Mouse (Mus musculus) stomach, embryonic 14.5 days (tissue): ENCODE measurements around the gene Rpl13. TPM values are rescaled to one million over a fixed set of nuclear protein-coding genes. Genes with fewer than 3 reads are reported as not detected.
A peak's percentile ranks its signal among the peaks of the same experiment; 100 is the strongest.

ENCODE experiments used
- ATAC-seq: fragments of 200-750 bp; cut with Nextera tagmentation; 2 replicates; pipeline ENCODE4 v1.8.0; 2017; ENCODE audit warnings: low read depth, moderate TSS enrichment; ENCODE audit not compliant: insufficient number of reproducible peaks, insufficient read depth, low FRiP score
- H3K27ac ChIP-seq: fragments of 300-500 bp; sonication (generic); 2 replicates; pipeline ENCODE4 v1.5.1; 2014; ENCODE audit warnings: mild to moderate bottlenecking, low read length, moderate library complexity, mixed read lengths
- H3K27me3 ChIP-seq: fragments of 300-500 bp; sonication (generic); 2 replicates; pipeline ENCODE4 v1.6.1; 2014; ENCODE audit warnings: low read length, control low read depth, mixed read lengths; ENCODE audit not compliant: control insufficient read depth, insufficient read depth
- H3K36me3 ChIP-seq: fragments of 300-500 bp; sonication (generic); 2 replicates; pipeline ENCODE4 v1.6.1; 2014; ENCODE audit warnings: mild to moderate bottlenecking, control low read depth, low read length, moderate library complexity, mixed read lengths; ENCODE audit not compliant: control insufficient read depth, insufficient read depth
- H3K4me1 ChIP-seq: fragments of 300-500 bp; sonication (generic); 2 replicates; pipeline ENCODE4 v1.6.1; 2014; ENCODE audit warnings: low read length, control low read depth, mixed read lengths; ENCODE audit not compliant: control insufficient read depth, insufficient read depth
- H3K4me2 ChIP-seq: fragments of 300-500 bp; sonication (generic); replicated peaks from 2 replicates; pipeline ENCODE4 v1.6.1; 2014; ENCODE audit warnings: low read depth, low read length, control low read depth
- H3K4me3 ChIP-seq: fragments of 300-500 bp; sonication (generic); 2 replicates; pipeline ENCODE4 v1.5.1; 2014; ENCODE audit warnings: low read depth, low read length, control low read depth
- H3K9ac ChIP-seq: fragments of 300-500 bp; sonication (generic); replicated peaks from 2 replicates; pipeline ENCODE4 v1.6.1; 2014; ENCODE audit warnings: low read depth, mild to moderate bottlenecking, control low read depth, low read length, moderate library complexity, mixed read lengths
- H3K9me3 ChIP-seq: fragments of 300-500 bp; sonication (generic); 2 replicates; pipeline ENCODE4 v1.6.1; 2016; ENCODE audit warnings: low read depth, low read length, control low read depth; ENCODE audit not compliant: control insufficient read depth
- WGBS: fragments of 180-500 bp; shearing (Covaris S2); extraction: QIAGEN DNeasy Blood & Tissue Kit; methylation state at CpG from one replicate; pipeline ENCODE4 v1.1.7; 2014; 5-methylcytosine and 5-hydroxymethylcytosine counted together
- polyA plus RNA-seq: library from polyadenylated mRNA; unstranded; fragments of >200 nt; fragmentation: Nextera tagmentation; extraction: Ambion mirVana; gene quantifications from 2 replicates; pipeline ENCODE4 v1.2.1, GENCODE M21; 2014

The Rpl13 gene
- polyA plus RNA-seq: 1,772 and 1,775 TPM in 2 replicates

- WGBS: 2% methylated on average over 56 of the region's 56 CpGs
- H3K36me3 ChIP-seq: peaks cover 23% of the 10 kb centered on the region
Observed at GRCm38 (mm10) chr8:123101735-123102685, at the start of gene Rpl13. TSS of gene Rpl13 (plus strand) at chr8:123102350.

DNA sequence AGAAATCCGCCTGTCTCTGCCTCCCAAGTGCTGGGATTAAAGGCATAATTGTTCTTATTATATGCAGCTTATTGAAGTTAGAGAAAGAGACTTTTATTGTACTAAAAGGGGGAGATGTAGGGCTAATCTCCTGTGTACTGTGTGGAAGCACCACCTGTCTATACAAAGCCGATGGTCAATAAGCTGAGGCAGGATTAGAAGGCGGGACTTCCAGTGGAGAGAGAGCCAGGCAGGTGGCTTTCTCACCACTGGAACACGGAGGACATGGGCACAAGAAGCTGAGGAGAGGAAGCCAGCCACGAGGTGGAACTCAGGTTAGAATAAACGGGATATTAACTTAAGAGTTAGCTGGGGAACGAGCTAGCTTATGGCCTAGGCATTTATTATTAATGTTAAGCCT, 39.4 kb upstream of the Rpl13 start, which contains the start of gene Spg7:
Gene Spg7 (plus strand): TSS at position 222 of the 400 bp plus-strand sequence.
- Histone ChIP-seq H3K4me1 (peaks cover 15% of the 10 kb centered on the region), H3K27ac (no peak within 1 kb of the TSS), H3K4me3 (no peak within 1 kb of the TSS), H3K9me3 (no peaks in the 10 kb centered on the region), H3K36me3 (peaks cover 8% of the 10 kb centered on the region; the same call in 1 of the 2 replicates), H3K27me3 (no peaks in the 10 kb centered on the region), H3K9ac (no peak within 1 kb of the TSS), H3K4me2 (no peak within 1 kb of the TSS)
- WGBS: 70% methylated on average over 7 of the region's 7 CpGs
- ATAC-seq: no peak

More at GRCm38 (mm10) chr8:123101735-123102685, at the start of gene Rpl13:
- ATAC-seq: peak; percentile 92
- Histone ChIP-seq H3K9me3 (no peaks in the 10 kb centered on the region), H3K4me2 (peak within 1 kb of the TSS; percentile 96), H3K9ac (peak within 1 kb of the TSS; percentile 64), H3K27me3 (no peaks in the 10 kb centered on the region), H3K4me1 (peaks cover 9% of the 10 kb centered on the region; the same call in 1 of the 2 replicates), H3K27ac (peak within 1 kb of the TSS; percentile 84), H3K4me3 (peak within 1 kb of the TSS; percentile 72)

GRCm38 (mm10) chr8:123064072-123064471, 38.1 kb upstream of the Rpl13 start:
- H3K4me1 ChIP-seq: peaks cover 15% of the 10 kb centered on the region
- H3K27ac ChIP-seq: no peak overlapping the region
- no peak overlapping the region for H3K9ac ChIP-seq
- no peak for ATAC-seq
- H3K4me3 ChIP-seq: no peak overlapping the region
- no peak overlapping the region for H3K4me2 ChIP-seq
- no peaks in the 10 kb centered on the region for H3K9me3 ChIP-seq
- no peaks in the 10 kb centered on the region for H3K27me3 ChIP-seq
- WGBS: 81% methylated on average over 4 of the region's 4 CpGs
- H3K36me3 ChIP-seq: peaks cover 9% of the 10 kb centered on the region; the same call in 1 of the 2 replicates

- H3K4me1 ChIP-seq: peaks cover 15% of the 10 kb centered on the region
- H3K4me3 ChIP-seq: peak overlapping the region; percentile 93
- peak overlapping the region; percentile 67 for H3K4me2 ChIP-seq
- 3% methylated on average over 14 of the region's 14 CpGs for WGBS
- H3K36me3 ChIP-seq: peaks cover 9% of the 10 kb centered on the region; the same call in 1 of the 2 replicates
- peak overlapping the region; percentile 25; the same call in 1 of the 2 replicates for H3K9ac ChIP-seq
- peak overlapping the region; percentile 77 for H3K27ac ChIP-seq
- no peaks in the 10 kb centered on the region for H3K27me3 ChIP-seq
- no peaks in the 10 kb centered on the region for H3K9me3 ChIP-seq
- peak; percentile 10; the same call in 1 of the 2 replicates for ATAC-seq
Observed at GRCm38 (mm10) chr8:123064809-123065213, 37.3 kb upstream of the Rpl13 start.

DNA sequence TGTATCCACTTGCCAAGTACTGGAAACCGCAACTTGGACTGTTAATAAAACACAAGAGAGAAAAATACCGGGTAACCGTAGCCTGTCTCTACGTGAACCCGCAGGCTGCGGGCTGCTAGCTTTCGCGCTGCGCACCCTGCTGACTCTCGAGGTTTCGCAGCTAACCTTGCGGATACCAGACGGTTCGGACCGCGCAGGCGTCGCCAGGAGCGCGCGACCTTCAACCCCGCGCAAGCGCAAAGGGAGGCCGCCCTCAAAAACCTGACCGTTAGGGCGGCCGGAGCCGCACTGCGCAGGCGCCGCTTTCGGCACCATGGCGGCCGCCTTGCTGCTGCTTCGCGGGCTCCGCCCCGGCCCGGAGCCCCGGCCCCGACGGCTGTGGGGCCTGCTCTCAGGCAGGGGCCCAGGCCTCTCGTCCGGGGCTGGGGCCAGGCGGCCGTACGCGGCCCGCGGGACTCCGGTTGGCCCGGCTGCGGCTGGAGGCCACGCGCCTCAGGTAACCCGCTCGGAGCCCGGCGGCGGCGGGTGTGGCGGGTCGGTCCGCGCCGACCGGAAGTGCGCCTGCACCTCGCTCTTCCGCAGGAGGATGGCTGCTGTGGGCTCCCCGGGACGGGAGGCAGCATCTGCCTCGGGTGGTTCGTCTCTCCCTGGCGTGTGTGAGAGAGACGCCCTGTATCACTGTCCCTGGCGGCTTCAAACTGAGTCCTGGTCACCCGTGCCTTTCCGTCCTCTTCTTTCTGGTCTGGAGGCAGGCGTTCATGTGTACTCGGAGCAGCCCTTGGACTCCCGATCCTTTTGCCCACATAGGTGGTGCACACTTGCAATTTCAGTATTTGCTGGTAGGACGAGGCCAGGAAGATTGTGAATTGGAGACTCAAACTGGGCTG, 36.7 kb upstream of the Rpl13 start:
- peak; percentile 98 for ATAC-seq
- Histone ChIP-seq H3K36me3 (peaks cover 11% of the 10 kb centered on the region), H3K4me1 (peaks cover 15% of the 10 kb centered on the region), H3K4me3 (peak overlapping the region; percentile 93), H3K27me3 (no peaks in the 10 kb centered on the region), H3K27ac (peak overlapping the region; percentile 77), H3K9ac (peak overlapping the region; percentile 91), H3K4me2 (peak overlapping the region; percentile 81), H3K9me3 (no peaks in the 10 kb centered on the region)
- under 1% methylated on average over 83 of the region's 84 CpGs for WGBS

DNA sequence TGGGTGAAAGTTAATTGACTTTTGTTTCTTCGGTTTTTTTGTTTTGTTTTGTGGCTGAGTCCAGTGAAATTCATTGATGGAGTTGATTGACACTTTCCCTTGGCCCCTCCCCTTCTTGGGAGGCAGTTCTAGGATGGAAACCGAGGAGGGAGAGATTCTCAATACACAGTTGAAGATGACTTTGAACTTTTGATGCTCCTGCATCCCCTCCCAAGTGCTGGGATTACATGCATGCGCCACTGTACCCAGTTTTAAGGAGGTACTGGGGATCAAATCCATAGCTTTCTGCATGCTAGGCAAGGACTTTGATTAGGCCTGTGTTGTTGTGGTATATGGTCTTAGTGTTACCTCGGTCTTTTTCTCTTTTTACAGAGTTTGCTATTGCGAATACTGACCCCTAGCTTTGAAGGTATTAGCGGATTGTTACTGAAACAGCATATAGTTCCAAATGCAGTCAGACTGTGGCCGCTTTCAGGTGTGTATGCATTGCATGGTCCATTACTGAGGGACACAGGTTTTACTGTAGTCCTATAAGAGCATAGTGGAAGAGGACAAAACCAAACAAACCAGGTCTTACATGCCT, 36.0 kb upstream of the Rpl13 start:
- H3K9me3 ChIP-seq: no peaks in the 10 kb centered on the region
- H3K27ac ChIP-seq: peak overlapping the region; percentile 69
- no peaks in the 10 kb centered on the region for H3K27me3 ChIP-seq
- peak overlapping the region; percentile 81 for H3K4me2 ChIP-seq
- H3K4me1 ChIP-seq: peaks cover 15% of the 10 kb centered on the region
- peaks cover 17% of the 10 kb centered on the region for H3K36me3 ChIP-seq
- H3K9ac ChIP-seq: peak overlapping the region; percentile 91
- WGBS: 35% methylated on average over 7 of the region's 7 CpGs
- no peak for ATAC-seq
- H3K4me3 ChIP-seq: peak overlapping the region; percentile 93

- no peak for ATAC-seq
- WGBS: 80% methylated on average over 4 of the region's 4 CpGs
- peaks cover 8% of the 10 kb centered on the region for H3K4me1 ChIP-seq
- H3K9me3 ChIP-seq: no peaks in the 10 kb centered on the region
- H3K27ac ChIP-seq: no peak overlapping the region
- peaks cover 46% of the 10 kb centered on the region for H3K36me3 ChIP-seq
- no peak overlapping the region for H3K9ac ChIP-seq
- H3K4me2 ChIP-seq: no peak overlapping the region
- no peak overlapping the region for H3K4me3 ChIP-seq
- no peaks in the 10 kb centered on the region for H3K27me3 ChIP-seq
Observed at GRCm38 (mm10) chr8:123071176-123071575, 31.0 kb upstream of the Rpl13 start.
